Comparison of ENCODE assay signal across 12 mouse cellular contexts in genomic region chr8:83177317-83178195, GRCm38 (mm10). TPM values are rescaled to one million over a fixed set of nuclear protein-coding genes. Genes with fewer than 3 reads are reported as not detected.
DNase-seq lines count a peak whose midpoint lies in the region; ATAC-seq and TF ChIP-seq lines count a peak whose summit lies in the region.
"Had no signal": no experiment of that assay in that cellular context is flagged by ENCODE, and none has a peak within 500 bp of the region (broad histone marks: within the 10 kb centered on the region; RNA-seq: fewer than 3 reads in every experiment).

No protein-coding gene starts in this region.

- H3K9ac ChIP-seq in liver, embryonic 12.5 days: no peak overlapping the region
- H3K9ac ChIP-seq in intestine, embryonic 16.5 days (ENCODE audit: low read depth, low read length): no peak overlapping the region

- H3K4me2 ChIP-seq in liver, embryonic 12.5 days: peak overlapping the region; percentile 25; the same call in 1 of the 2 replicates
- no peak overlapping the region for H3K4me2 ChIP-seq in intestine, embryonic 16.5 days (ENCODE audit: low read depth, low read length)

- 0 out of 2 replicates have a peak overlapping the region, but pooled peaks have one; percentile 7 for H3K27ac ChIP-seq in cerebellum, adult 2 months (ENCODE audit: insufficient read depth, low read length)
- peak overlapping the region; percentile 61 for H3K27ac ChIP-seq in liver, embryonic 12.5 days
- H3K27ac ChIP-seq in intestine, embryonic 16.5 days (ENCODE audit: low read length): peak overlapping the region; percentile 57
- H3K27ac ChIP-seq in small intestine, adult 2 months (ENCODE audit: insufficient read depth, low read depth, low read length): peak overlapping the region; percentile 45; the same call in 1 of the 2 replicates

- no peaks in the 10 kb centered on the region for H3K36me3 ChIP-seq in liver, embryonic 12.5 days
- no peaks in the 10 kb centered on the region for H3K36me3 ChIP-seq in intestine, embryonic 16.5 days (ENCODE audit: control insufficient read depth, insufficient read depth, low read length)
- H3K36me3 ChIP-seq in small intestine, adult 2 months (ENCODE audit: control insufficient read depth, insufficient read depth, low read length): no peaks in the 10 kb centered on the region

- no peaks in the 10 kb centered on the region for H3K9me3 ChIP-seq in liver, embryonic 12.5 days (replicated peaks)
- no peaks in the 10 kb centered on the region for H3K9me3 ChIP-seq in intestine, embryonic 16.5 days (ENCODE audit: control insufficient read depth, low read length)

- whole genome bisulfite sequencing in cerebellum, adult 2 months: 59% methylated on average over 11 of the region's 11 CpGs
- WGBS in liver, embryonic 12.5 days (ENCODE audit: insufficient replicate concordance): 24% methylated on average over 11 of the region's 11 CpGs
- 35% methylated on average over 11 of the region's 11 CpGs for whole genome bisulfite sequencing in intestine, embryonic 16.5 days
- 34% methylated on average over 11 of the region's 11 CpGs for WGBS in small intestine, adult 2 months

- no peak for TF ChIP-seq CTCF in cerebellum, adult 2 months (IDR thresholded peaks at IDR 0.05; ENCODE audit: borderline replicate concordance, insufficient read depth, low read depth, low read length)
- no peak for TF ChIP-seq CTCF in small intestine, adult 2 months (IDR thresholded peaks at IDR 0.05; ENCODE audit: extremely low read depth, insufficient read length, insufficient replicate concordance, low read depth, low read length)

- H3K4me3 ChIP-seq in cerebellum, adult 2 months (replicated peaks; ENCODE audit: insufficient read depth, low read depth, low read length): no peak overlapping the region
- H3K4me3 ChIP-seq in liver, embryonic 12.5 days: no peak overlapping the region
- H3K4me3 ChIP-seq in intestine, embryonic 16.5 days (ENCODE audit: low read length): no peak overlapping the region
- no peak overlapping the region for H3K4me3 ChIP-seq in small intestine, adult 2 months (ENCODE audit: low read depth, low read length)

- ATAC-seq in liver, embryonic 12.5 days: peak; percentile 44
- ATAC-seq in intestine, embryonic 16.5 days: peak; percentile 31; the same call in 1 of the 2 replicates

- TF ChIP-seq POLR2A in cerebellum, adult 2 months (IDR thresholded peaks at IDR 0.05; ENCODE audit: borderline replicate concordance, insufficient read depth, low read length): no peak
- no peak for TF ChIP-seq POLR2A in small intestine, adult 2 months (IDR thresholded peaks at IDR 0.05; ENCODE audit: low read depth, low read length)

- no peaks in the 10 kb centered on the region for H3K27me3 ChIP-seq in cerebellum, adult 2 months (ENCODE audit: control insufficient read depth, insufficient read depth, low read length)
- peaks cover 9% of the 10 kb centered on the region; the same call in 1 of the 2 replicates for H3K27me3 ChIP-seq in liver, embryonic 12.5 days (replicated peaks)
- H3K27me3 ChIP-seq in intestine, embryonic 16.5 days (replicated peaks; ENCODE audit: control insufficient read depth, insufficient read depth, low read length): no peaks in the 10 kb centered on the region
- no peaks in the 10 kb centered on the region for H3K27me3 ChIP-seq in small intestine, adult 2 months (ENCODE audit: control insufficient read depth, insufficient read depth, low read length)

- DNase-seq in cerebellum, adult 2 months: no peak
- no peak for DNase-seq in cerebellum, adult 18-20 months
- no peak for DNase-seq in liver
- no peak for DNase-seq in left cerebral cortex, adult 8-10 months (ENCODE audit: low spot score in 2 of 2)
- no peak for DNase-seq in adrenal gland, postnatal 10 days
- DNase-seq: cerebellum, adult 11-12 months; gastrocnemius, postnatal 14 days; layer of hippocampus, postnatal 36 days; thymus, adult 2 months had no signal

- peaks cover 23% of the 10 kb centered on the region for H3K4me1 ChIP-seq in cerebellum, adult 2 months (ENCODE audit: control insufficient read depth, insufficient read depth, low read length)
- peaks cover 26% of the 10 kb centered on the region for H3K4me1 ChIP-seq in liver, embryonic 12.5 days
- H3K4me1 ChIP-seq in intestine, embryonic 16.5 days (ENCODE audit: control insufficient read depth, insufficient read depth, low read length): peaks cover 26% of the 10 kb centered on the region
- peaks cover 9% of the 10 kb centered on the region; the same call in 1 of the 2 replicates for H3K4me1 ChIP-seq in small intestine, adult 2 months (ENCODE audit: control insufficient read depth, insufficient read depth, insufficient read length, low read length)

RNA-seq across cellular contexts. Expression of gene Gm10645, which starts 11.6 kb away (rescaled TPM):
- 1.4 and 1.6 TPM in 2 replicates for polyA plus RNA-seq in cerebellum, adult 2 months (2012; rRNA removed)
- 0.44 and 0.48 TPM in 2 replicates for polyA plus RNA-seq in liver, embryonic 12.5 days (2016; fragmentation: Nextera tagmentation; extraction: Ambion mirVana)
- polyA plus RNA-seq in intestine, embryonic 16.5 days (2015; fragmentation: Nextera tagmentation; extraction: Ambion mirVana): 0.43 and 1.0 TPM in 2 replicates
- 0.77 and 1.1 TPM in 2 replicates for polyA plus RNA-seq in small intestine, adult 2 months (2012; rRNA removed)
- 1 to 10 TPM in 3 of 4 experiments, under 1 TPM in 1; 0.57 to 2.9 (median 1.5) TPM for total RNA-seq in left cerebral cortex, adult 8-10 months (2022)
- total RNA-seq in adrenal gland, postnatal 10 days (2021): under 1 TPM; 0.45 to 0.57 TPM
- total RNA-seq: gastrocnemius, postnatal 14 days had no signal

RNA-seq across cellular contexts. Expression of gene Tbc1d9, which starts 12.4 kb away (rescaled TPM):
- polyA plus RNA-seq in cerebellum, adult 2 months (2012; rRNA removed): 79.8 and 89.8 TPM in 2 replicates
- 0.60 and 0.72 TPM in 2 replicates for polyA plus RNA-seq in liver, embryonic 12.5 days (2016; fragmentation: Nextera tagmentation; extraction: Ambion mirVana)
- 1.3 and 1.6 TPM in 2 replicates for polyA plus RNA-seq in intestine, embryonic 16.5 days (2015; fragmentation: Nextera tagmentation; extraction: Ambion mirVana)
- polyA plus RNA-seq in small intestine, adult 2 months (2012; rRNA removed): 4.6 and 8.9 TPM in 2 replicates
- 10 to 100 TPM; 85.2 to 96.3 (median 90.0) TPM for total RNA-seq in left cerebral cortex, adult 8-10 months (2022)
- total RNA-seq in adrenal gland, postnatal 10 days (2021): 1 to 10 TPM; 7.0 to 8.4 TPM

Comparison
In these comparisons a context has a peak if more than half of its experiments do, and no peak if none do; other contexts are left out.
1. H3K27ac ChIP-seq: peak in every context shown above with its lines; median percentile 61 in liver, embryonic 12.5 days; 57 in intestine, embryonic 16.5 days; 45 in small intestine, adult 2 months; 7 in cerebellum, adult 2 months.